Mouse (Mus musculus) small intestine, adult 2 months (tissue): Measurements from ENCODE around the gene Tmem177.

Source experiments
- CTCF ChIP-seq: fragments of 200-500 bp; IDR thresholded peaks from 2 replicates; pipeline ENCODE4 v1.5.1; 2012; ENCODE audit warnings: low read depth, mild to moderate bottlenecking, control low read depth, inconsistent platforms, low read length, moderate library complexity, mixed read lengths; ENCODE audit not compliant: insufficient replicate concordance, insufficient read length; ENCODE audit errors: extremely low read depth
- POLR2A ChIP-seq: fragments of 200-500 bp; IDR thresholded peaks from 2 replicates; pipeline ENCODE4 v1.6.1; 2012; ENCODE audit warnings: low read depth, mild to moderate bottlenecking, control low read depth, inconsistent platforms, low read length, moderate library complexity

DNA sequence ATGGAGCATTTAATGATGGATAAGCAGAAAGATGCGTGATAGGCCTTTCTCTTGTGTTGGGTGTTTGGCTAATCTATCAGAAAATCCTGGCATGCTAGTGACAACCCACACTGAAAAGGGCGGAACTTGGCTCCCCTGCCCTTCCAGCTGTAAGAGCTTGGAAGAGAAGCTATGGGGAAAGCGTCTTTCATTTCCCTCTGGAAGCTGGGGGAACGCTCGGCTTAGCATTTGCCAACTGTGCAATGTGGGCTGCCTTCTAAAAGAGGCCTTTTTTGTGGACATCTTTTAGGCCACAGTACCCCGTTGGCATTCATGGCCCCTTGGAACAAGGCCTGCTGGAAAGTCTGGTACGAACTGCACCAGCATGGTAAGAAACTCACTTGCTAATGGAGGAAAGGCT is 34.1 kb downstream of the Tmem177 start:
- TF ChIP-seq CTCF (no peak), POLR2A (no peak)
